Mouse (Mus musculus) cerebellum, adult 11 months (tissue): ENCODE results near the gene Gm15217.

Experiments
- DNase-seq: peaks from one replicate; pipeline ENCODE4 v3.0.0; 2022

Gm15217 gene

DNA sequence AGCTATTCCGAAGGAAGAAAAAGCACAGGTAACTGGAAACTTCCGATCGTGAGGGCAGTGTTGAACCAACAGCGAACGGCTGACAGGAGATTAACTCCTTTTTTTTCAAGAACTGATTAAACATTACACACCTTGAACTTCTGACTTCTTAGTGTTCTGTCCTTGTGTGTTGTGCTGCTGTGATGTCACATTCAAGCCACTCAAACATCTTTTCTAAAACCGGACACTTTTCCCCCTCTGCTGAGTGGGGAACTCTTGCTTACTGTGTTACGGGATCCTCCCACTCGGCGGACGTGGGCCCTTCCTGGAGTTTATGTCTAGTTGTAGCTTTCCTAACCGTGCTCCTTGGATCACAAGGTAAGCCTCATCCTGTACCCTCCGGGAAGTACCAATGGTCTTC is at the start of gene Gm15217:
Gm15217 (plus strand) TSS at position 130 of the 400 bp plus-strand sequence.
- DNase-seq: no peak

DNA sequence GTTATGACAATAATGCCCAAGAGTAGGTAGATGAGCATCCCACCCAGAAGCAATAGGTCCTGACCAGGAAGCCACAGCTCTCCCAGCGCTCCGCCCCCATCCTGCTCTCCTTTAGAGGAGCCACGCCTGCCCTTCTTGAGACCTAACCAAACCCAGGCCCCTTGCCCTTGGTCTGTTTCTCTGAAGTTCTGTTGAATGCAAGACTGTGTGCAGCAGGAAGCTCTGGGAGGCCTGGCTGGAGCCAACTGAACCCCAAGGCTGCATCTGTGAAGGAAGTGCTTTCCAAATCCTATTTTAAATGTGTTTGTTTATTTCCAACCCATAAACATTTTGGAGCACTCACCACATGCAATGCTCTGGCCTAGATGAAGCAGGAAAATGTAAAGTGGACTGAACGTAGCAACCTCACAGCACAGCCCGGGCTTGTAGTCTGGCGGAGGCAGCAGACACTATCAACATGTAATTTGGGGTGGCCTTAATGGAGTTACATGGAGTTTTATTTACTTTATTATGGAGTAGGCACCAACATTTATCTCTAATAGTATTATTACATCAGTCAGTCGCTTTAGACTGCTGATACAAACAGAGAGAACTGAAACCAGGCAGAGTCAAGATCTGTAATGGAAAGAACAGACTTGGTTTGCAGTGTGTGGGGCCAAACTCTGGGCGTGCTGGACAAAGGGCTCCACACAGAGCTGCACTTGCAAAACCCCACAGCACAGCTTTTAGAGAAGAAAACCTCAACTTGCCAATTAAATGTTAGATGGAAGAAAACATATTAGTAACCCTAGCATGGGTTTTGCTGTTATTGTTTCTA is 45.6 kb upstream of the Gm15217 start:
- no peak for DNase-seq

DNA sequence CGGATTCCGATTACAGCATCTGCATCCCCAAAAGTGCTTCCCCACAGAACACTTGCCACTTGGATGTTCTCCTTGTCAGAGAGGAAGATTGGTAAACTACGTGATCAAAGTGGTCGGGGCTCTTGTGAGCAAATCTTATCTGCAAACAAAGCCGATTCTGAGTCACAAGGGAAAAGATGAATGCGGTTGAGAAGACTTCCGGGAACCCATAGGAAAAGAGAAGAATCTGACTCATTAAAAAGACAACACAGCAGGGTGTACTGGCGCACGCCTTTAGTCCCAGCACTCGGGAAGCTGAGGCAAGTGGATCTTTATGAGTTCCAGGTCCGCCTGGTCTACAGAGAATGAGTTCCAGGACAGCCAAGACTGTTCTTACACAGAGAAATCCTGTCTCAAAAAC is 40.4 kb upstream of the Gm15217 start:
- no peak for DNase-seq

GRCm38 (mm10) chr14:46344750-46345149 is 34.5 kb upstream of the Gm15217 start:
- DNase-seq: no peak

DNA sequence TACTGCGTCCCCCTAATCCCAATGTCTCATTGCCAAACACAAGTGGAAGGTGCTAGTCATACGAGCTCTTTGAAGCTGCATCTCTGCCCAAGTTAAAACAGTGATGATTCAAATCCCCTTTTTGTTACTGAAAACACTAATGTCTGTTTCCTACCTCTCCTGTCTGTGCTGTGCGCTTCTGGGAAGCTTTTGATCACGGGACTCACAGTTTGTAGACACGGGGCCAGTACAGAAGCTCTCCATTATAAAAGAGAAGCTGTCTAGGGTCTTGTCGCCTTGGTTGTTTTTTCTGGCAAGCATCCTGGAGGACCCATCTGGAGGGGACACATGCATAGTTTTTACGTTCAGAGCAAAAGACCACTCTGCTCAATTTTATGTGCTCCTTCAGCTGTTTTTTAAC is 21.9 kb upstream of the Gm15217 start:
- DNase-seq: no peak

DNA sequence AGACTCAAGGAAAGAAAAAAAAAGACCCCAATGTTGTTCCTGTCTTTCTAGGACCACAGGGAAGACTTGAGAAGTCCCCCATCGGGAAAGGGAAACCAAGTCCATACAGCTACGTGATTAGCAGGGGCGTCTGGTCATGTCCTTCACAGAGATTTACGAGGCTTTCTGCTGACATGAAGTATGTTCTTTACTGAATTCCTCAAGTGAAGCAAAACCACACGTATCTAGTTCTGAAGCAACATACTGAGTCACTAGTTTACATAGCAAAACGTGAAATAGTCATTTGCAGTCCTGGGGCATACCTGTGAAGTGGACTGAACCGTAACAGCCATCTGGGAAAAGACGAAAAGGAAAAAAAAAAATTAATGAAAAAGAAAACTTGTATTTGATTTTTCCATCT is 21.5 kb upstream of the Gm15217 start:
- DNase-seq: no peak

GRCm38 (mm10) chr14:46363209-46363608 is 16.0 kb upstream of the Gm15217 start:
- DNase-seq: no peak

DNA sequence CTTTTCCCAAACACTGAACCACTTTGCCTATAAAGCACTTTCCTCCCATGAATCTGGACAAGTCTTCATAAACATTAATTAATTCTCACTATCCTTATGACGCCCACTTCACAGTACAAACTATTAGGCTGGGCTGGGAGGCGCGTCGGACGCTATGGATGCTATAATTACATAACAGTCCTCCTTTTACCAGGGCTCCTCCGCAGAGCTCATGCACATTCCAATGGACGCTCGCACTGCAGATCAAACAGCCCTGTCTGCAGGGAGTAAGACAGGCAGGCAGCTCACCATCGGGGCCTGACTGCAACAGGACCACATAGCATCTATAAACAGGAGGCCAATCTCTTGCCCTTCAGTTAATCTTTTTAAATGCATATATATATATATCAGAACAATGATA is 6.8 kb upstream of the Gm15217 start:
- DNase-seq: no peak

DNA sequence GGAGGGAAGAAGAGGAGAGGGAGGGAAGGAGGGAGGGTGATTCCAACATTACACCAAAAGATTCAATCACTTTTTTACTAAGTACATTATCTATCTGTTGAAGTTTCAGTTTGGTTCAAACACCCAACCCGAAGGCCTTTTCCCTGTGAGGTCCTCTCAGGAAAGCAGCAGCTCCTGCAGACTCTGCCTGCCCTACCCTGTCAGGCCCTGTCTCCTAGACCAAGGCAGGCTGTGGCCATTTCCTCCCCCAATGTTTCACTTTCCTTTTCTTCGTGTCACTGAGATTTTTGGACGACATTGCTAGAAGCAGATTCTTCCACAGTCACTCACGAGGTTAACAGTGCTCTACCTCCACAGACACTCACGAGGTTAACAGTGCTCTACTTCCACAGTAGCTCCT is 3.4 kb upstream of the Gm15217 start:
- DNase-seq: no peak

DNA sequence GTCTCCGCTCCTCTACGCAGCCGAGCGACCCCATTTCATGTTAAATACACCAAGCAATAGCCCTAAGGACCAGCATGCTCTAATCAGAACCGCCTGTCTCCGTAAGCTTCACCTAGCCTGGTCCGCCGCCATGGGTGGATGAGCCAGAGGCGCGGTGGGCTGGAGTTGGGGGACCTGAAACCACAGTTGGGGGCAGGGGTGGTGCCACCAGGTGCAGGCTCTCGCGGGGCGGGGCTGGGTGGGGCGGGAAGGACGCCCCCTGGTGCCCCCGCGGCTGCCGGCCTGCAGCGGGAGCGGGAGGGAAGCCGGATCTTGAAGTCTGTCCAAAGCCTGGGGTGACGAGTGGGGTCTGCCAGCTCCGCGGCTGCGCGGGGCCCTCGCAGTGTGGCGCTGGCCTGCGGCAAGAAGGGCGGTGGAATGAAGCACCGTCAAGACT is 1.1 kb downstream of the Gm15217 start:
- no peak for DNase-seq

DNA sequence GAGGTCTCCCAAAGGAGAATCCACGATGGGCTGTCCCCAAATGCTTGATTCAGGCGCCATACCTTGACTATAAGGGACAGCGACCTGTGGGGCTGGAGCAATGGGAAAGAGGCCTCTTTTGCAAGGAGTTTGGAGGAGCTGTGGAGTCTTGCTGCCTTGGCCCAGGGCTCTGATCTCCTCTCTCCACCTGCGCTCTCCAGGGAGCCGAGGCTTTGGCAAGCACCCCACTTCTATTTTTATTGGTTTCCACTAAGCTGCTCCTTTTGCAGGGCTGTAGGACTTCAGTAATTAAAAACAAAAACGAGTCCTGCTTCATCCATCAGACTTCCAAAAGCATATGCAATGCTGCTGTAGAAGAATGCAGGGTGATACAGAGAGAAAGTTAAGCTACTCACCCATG is 2.2 kb downstream of the Gm15217 start:
- DNase-seq: peak; percentile 26

DNA sequence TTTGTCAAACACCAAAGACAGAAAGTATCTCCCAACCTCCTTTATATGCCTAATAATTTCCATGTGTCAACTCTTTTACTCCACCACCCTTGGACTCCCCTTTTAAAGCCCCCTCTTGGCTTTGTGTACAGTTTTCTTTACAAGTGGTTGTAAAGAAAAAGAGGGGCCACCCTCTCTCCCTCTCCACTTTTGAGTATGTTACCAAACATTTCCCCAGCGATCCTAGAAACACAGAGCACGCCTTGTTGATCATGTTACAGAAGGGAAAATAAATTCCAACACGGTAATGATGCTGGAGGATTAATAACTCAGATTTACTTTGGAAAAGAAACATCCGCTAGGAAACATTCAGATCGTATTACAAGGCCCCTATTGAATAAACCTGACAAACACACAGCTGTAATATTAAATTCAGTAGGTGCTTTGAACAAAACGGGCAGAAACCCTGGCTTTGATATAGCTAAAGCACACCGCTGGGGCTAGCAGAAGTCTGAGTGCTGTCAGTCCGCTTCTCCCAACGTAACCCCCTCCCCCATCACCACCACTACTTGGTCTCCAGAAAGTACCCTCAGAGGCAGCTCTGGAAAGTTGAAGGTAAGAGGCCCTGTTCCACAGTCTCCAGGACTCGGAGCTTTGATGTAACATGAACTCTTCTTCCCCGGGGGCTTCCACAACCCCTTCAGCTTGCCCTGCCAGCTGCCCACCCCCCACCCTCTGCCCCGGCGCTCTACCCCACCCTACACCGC is 5.9 kb downstream of the Gm15217 start:
- no peak for DNase-seq

DNA sequence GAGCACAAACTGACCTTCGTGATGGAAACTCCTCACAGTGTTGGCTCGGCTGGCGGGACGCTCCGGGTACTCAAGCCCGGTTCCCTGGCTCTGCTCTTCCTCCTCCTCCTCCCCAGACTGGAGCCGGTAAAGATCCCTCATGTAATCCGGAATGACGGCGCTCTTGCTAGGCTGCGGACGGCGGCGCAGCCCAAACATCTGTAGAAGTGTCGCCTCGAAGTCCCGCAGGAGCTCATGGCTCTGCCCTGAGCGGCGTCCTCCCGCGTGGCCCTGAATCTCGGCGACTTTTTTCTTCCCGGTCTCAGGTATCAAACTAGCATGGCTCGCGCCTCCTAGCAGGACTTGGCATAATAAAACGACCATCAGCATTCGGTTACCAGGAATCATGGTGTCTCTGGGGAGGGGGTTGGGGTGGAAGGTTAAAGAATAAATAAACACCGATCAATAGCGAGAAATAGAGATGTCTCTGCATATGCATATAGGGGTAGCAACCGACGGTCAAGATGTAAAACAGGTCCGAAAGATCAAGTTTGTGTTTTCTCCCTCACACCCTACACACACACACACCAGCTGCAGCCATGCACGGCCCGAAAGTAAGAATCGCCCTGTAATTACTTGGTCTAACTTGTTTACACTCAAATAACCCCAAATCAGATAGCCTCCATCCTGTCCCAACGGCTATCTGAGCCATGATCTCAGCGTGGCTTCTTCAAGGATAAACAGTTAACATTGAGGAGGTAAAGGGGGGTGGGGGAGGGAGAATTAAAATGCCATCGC is 6.7 kb downstream of the Gm15217 start:
- no peak for DNase-seq

DNA sequence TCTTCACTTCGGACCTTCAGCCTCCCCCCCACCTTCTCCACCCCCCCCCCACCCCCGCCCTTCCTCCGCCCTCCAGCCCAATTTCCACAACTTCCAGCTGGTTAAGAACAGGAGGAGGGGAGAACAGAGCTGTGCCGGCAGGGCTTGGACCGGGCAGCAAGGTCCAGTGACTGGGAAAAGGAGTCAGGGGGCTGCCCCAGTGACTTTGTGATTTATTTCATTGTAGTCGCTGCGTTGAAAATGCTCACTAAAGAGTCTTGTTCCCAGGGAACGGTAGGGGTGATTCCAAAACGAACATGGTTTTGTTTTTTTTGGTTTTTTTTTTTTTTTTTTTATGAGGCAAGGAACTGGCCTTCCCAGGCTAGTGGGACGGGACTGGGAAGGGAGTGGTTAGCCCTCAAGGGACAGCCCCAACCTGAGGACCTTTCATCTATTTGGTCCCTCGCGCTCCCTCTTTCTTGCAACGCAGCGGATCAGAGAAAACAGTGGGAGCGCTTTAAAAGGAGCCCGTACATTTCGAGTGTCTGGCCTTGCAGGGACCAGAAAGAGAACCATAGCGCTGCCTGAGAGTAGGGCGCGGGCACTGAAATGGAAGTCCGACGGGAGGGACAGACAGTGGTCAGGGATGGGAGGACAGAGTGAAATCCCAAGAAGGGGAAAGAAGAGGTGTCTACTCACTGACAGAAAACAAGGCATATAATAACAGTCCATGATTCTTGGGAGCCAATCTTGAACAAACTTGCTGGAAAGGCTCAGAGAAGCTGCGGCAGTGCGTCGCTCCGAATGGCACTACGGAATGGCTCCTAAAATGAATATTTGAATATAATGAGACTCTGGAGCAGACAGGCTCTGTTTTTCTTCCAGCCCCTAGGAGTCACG is 7.5 kb downstream of the Gm15217 start:
- DNase-seq: no peak

- DNase-seq: no peak
Measured at GRCm38 (mm10) chr14:46387357-46387671, 8.1 kb downstream of the Gm15217 start.

DNA sequence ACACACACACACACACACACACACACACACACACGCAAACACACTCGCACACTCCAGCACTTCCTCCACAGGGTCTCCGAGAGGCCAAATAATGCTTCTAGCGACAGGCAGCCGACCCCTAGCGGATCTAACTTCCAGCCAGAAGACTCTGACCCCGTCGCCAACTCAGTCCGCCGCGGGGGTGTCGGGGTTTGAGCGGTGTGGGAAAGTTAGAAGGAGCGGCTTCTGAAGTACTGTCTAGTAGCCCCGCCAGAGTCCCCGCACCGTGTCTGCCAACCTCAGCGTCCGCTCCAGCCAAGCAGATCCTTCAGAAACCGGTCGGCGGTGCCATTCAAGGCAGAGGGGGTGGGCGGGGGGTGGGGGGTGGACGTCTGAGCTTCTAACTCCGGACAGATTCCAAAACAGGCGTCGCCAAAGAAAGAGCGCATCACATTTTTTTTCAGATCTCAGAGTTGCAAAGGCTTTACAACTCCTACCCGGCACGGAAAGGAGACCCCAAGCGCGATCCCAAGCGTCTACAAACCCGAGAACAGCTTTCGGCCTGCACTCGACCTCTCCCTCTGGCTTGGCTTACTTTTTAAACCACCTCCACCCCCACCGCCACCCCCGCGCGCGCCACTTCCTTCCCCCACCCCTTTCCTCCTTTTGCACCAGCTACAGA is 8.7 kb downstream of the Gm15217 start:
- no peak for DNase-seq

GRCm38 (mm10) chr14:46388636-46389035 is 9.4 kb downstream of the Gm15217 start:
- no peak for DNase-seq

DNA sequence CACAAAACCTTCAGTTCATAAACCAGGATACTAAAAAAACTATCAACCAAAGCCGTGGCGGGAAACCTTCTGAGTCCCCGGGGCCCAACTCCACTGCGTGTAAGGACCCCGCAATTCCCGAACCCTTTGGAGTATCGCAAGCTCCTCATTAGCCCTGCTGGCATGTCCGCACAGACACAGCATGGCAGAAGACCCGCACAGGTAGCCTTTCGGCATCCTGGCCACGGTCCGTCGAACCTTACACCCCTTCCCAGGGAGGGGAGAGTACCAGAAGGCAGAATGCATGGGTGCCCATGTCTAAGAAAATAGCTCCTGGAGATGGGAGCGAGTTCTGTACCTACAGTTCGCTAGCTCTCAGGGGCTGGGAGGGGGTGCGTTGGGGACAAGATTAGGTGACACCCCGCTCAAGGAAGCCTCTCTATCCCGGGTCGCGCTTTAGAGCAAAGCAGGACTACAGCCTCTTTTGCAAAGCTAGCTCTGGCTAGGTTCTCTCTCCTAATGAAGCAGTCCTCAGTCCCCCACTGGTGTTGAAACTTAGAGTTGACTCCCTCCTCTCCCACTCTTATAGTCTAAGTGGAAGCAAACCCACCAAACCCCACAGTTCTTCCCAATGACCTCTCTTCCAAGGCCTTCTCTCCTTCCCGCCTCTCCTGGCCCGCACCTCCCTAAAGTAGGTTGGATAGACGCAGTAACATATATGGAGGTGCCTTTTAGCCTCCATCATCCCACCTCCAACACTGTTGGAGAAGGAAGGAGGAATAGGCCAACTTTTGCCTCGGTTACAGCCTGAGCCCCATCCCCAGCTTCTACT is 10.4 kb downstream of the Gm15217 start:
- DNase-seq: no peak

DNA sequence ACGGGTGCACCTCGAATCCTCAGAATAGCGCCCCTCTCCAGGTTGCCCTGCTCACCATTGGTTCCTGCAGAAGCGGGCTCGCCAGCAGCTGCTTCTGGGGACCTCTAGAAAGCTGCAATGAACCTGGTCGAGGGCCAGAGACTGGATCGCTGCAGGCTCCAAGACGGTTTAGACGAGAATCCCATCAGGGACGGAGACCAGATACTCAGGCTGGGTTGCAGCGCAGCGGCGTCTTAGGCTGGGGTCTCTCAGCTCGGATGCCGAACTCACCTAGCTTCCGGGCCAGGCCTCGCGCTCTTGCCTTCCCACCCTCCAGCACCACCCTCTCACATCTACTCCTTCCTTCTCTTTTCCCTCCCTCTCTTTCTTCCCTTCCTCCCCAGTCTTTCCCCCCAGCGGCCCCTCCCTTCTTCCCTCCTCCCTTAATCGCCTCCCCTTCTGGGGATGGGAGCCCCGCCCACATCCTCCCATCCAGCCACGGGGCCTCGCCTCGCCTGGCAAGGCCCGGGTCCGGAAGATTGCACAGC is 11.1 kb downstream of the Gm15217 start, which contains the start of gene Bmp4:
Bmp4 (minus strand) TSS at position 421 of the 527 bp plus-strand sequence.
- no peak for DNase-seq

DNA sequence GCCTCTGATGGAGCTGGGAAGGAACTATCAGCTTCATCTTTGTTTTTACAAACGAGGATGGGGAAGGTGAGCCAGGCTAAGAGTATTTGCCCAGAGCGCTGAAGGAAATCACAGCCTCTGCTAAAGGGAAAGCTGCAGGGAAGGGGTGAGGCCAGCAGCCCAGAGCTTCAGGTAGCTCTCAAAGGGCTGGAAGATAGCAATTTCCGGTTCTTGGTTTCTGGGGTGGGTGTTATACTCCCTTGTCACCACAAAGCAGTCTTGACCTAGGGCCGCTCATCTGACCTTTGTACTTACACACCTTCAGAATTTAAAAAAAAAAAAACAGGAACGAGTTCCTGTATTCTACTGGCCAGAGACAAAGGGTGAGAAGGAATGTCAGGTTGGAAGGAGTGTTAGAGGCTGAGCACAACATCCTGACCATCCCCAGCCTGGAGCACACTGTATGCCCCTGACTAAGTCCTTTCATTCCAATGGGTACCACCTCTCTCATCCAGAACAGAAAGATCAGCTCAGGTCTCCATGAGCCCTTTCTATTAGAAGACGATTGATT is 12.5 kb downstream of the Gm15217 start:
- DNase-seq: no peak
